In genomic region chr7:109657884-109658283, GRCm38 (mm10) we compare ENCODE assay signal across 25 mouse cellular contexts. TPM values are rescaled to one million over a fixed set of nuclear protein-coding genes. Genes with fewer than 3 reads are reported as not detected.
DNase-seq lines count a peak whose midpoint lies in the region; ATAC-seq and TF ChIP-seq lines count a peak whose summit lies in the region.
"Had no signal": no experiment of that assay in that cellular context is flagged by ENCODE, and none has a peak within 500 bp of the region (broad histone marks: within the 10 kb centered on the region; RNA-seq: fewer than 3 reads in every experiment).

No protein-coding gene starts in this region.

- H3K4me3 ChIP-seq in intestine, embryonic 15.5 days (replicated peaks), result no peak overlapping the region
- no peak overlapping the region for H3K4me3 ChIP-seq in intestine, postnatal 0 days (ENCODE audit: low read depth, low read length)
- H3K4me3 ChIP-seq in liver, embryonic 16.5 days (ENCODE audit: low read depth, low read length), result no peak overlapping the region
- no peak overlapping the region for H3K4me3 ChIP-seq in liver, embryonic 11.5 days (ENCODE audit: low read depth, low read length)
- H3K4me3 ChIP-seq in liver, postnatal 0 days (ENCODE audit: low read depth, low read length), result no peak overlapping the region
- H3K4me3 ChIP-seq: forebrain, embryonic 10.5 days; forebrain, embryonic 13.5 days; heart, embryonic 15.5 days; hindbrain, embryonic 10.5 days; hindbrain, embryonic 13.5 days had no signal

- 32% methylated on average over 6 of the region's 6 CpGs for WGBS in intestine, embryonic 15.5 days
- 29% methylated on average over 6 of the region's 6 CpGs for WGBS in intestine, postnatal 0 days
- 28% methylated on average over 6 of the region's 6 CpGs for WGBS in liver, embryonic 16.5 days (ENCODE audit: insufficient replicate concordance)
- WGBS in liver, embryonic 11.5 days, result 40% methylated on average over 6 of the region's 6 CpGs
- WGBS in liver, postnatal 0 days (ENCODE audit: insufficient replicate concordance), result 28% methylated on average over 6 of the region's 6 CpGs

- no peaks in the 10 kb centered on the region for H3K4me1 ChIP-seq in intestine, embryonic 15.5 days (replicated peaks)
- H3K4me1 ChIP-seq in intestine, postnatal 0 days (replicated peaks; ENCODE audit: control insufficient read depth, insufficient read depth, low read length), result no peaks in the 10 kb centered on the region
- H3K4me1 ChIP-seq in liver, embryonic 16.5 days (ENCODE audit: control insufficient read depth, low read depth, low read length), result peaks cover 3% of the 10 kb centered on the region; the same call in 1 of the 2 replicates
- H3K4me1 ChIP-seq in liver, embryonic 11.5 days (replicated peaks; ENCODE audit: control insufficient read depth, insufficient read depth, low read length), result peaks cover 21% of the 10 kb centered on the region
- H3K4me1 ChIP-seq in liver, postnatal 0 days (ENCODE audit: insufficient read depth), result peaks cover 11% of the 10 kb centered on the region; the same call in 1 of the 2 replicates
- H3K4me1 ChIP-seq: hindbrain, embryonic 13.5 days had no signal

- no peak for TF ChIP-seq EP300 in liver, postnatal 0 days (IDR thresholded peaks at IDR 0.05; ENCODE audit: low read depth)

- H3K9me3 ChIP-seq in intestine, embryonic 15.5 days, result no peaks in the 10 kb centered on the region
- H3K9me3 ChIP-seq in intestine, postnatal 0 days (ENCODE audit: control insufficient read depth), result no peaks in the 10 kb centered on the region
- no peaks in the 10 kb centered on the region for H3K9me3 ChIP-seq in liver, embryonic 16.5 days (replicated peaks; ENCODE audit: control insufficient read depth, low read length)
- no peaks in the 10 kb centered on the region for H3K9me3 ChIP-seq in liver, embryonic 11.5 days (ENCODE audit: control insufficient read depth, low read length)
- no peaks in the 10 kb centered on the region for H3K9me3 ChIP-seq in liver, postnatal 0 days (ENCODE audit: low read length)
- H3K9me3 ChIP-seq: forebrain, embryonic 10.5 days; forebrain, embryonic 13.5 days; heart, embryonic 15.5 days; hindbrain, embryonic 10.5 days; hindbrain, embryonic 13.5 days had no signal

- DNase-seq in liver, embryonic 11.5 days (ENCODE audit: low spot score), result no peak
- no peak for DNase-seq in liver, postnatal 0 days
- DNase-seq in ovary, postnatal 36 days (ENCODE audit: low spot score), result no peak
- DNase-seq: adrenal gland, adult 2 months; adrenal gland, postnatal 14 days; cerebellum, adult 11 months; cerebellum, adult 2 months; cerebellum, adult 9-11 months; cerebellum, postnatal 25 days; gastrocnemius, postnatal 10 days; gastrocnemius, postnatal 36 days; heart, postnatal 10 days; heart, postnatal 36 days had no signal

- no peak overlapping the region for H3K27ac ChIP-seq in intestine, embryonic 15.5 days
- H3K27ac ChIP-seq in intestine, postnatal 0 days (ENCODE audit: low read depth, low read length), result no peak overlapping the region
- H3K27ac ChIP-seq in liver, embryonic 16.5 days (ENCODE audit: low read length), result no peak overlapping the region
- H3K27ac ChIP-seq in liver, embryonic 11.5 days (ENCODE audit: low read depth, low read length), result no peak overlapping the region
- no peak overlapping the region for H3K27ac ChIP-seq in liver, postnatal 0 days (ENCODE audit: low read depth)
- H3K27ac ChIP-seq: forebrain, embryonic 10.5 days; forebrain, embryonic 13.5 days; heart, embryonic 15.5 days; hindbrain, embryonic 10.5 days; hindbrain, embryonic 13.5 days had no signal

- no peak for TF ChIP-seq CTCF in intestine, postnatal 0 days (IDR thresholded peaks at IDR 0.05; ENCODE audit: low read depth)
- no peak for TF ChIP-seq CTCF in liver, postnatal 0 days (IDR thresholded peaks at IDR 0.05; ENCODE audit: low read depth)

- no peaks in the 10 kb centered on the region for H3K36me3 ChIP-seq in intestine, embryonic 15.5 days
- no peaks in the 10 kb centered on the region for H3K36me3 ChIP-seq in intestine, postnatal 0 days (ENCODE audit: control insufficient read depth, insufficient read depth)
- no peaks in the 10 kb centered on the region for H3K36me3 ChIP-seq in liver, embryonic 16.5 days (ENCODE audit: control insufficient read depth, insufficient read depth)
- H3K36me3 ChIP-seq in liver, embryonic 11.5 days (ENCODE audit: control insufficient read depth, insufficient read depth, low read length), result no peaks in the 10 kb centered on the region
- H3K36me3 ChIP-seq in liver, postnatal 0 days (replicated peaks; ENCODE audit: insufficient read depth, low read length), result no peaks in the 10 kb centered on the region
- H3K36me3 ChIP-seq: forebrain, embryonic 10.5 days; heart, embryonic 15.5 days; hindbrain, embryonic 10.5 days; hindbrain, embryonic 13.5 days had no signal

- no peak overlapping the region for H3K4me2 ChIP-seq in intestine, embryonic 15.5 days (replicated peaks)
- no peak overlapping the region for H3K4me2 ChIP-seq in intestine, postnatal 0 days (replicated peaks; ENCODE audit: low read depth)
- no peak overlapping the region for H3K4me2 ChIP-seq in liver, embryonic 16.5 days (ENCODE audit: low read depth, low read length)
- H3K4me2 ChIP-seq in liver, embryonic 11.5 days, result no peak overlapping the region
- H3K4me2 ChIP-seq in liver, postnatal 0 days (ENCODE audit: low read depth, low read length), result no peak overlapping the region
- H3K4me2 ChIP-seq: forebrain, embryonic 13.5 days; heart, embryonic 11.5 days; heart, embryonic 15.5 days; hindbrain, embryonic 13.5 days had no signal

- H3K9ac ChIP-seq in intestine, embryonic 15.5 days, result no peak overlapping the region
- H3K9ac ChIP-seq in intestine, postnatal 0 days (ENCODE audit: low read depth, low read length), result no peak overlapping the region
- H3K9ac ChIP-seq in liver, embryonic 16.5 days (ENCODE audit: low read depth, low read length), result no peak overlapping the region
- no peak overlapping the region for H3K9ac ChIP-seq in liver, embryonic 11.5 days (ENCODE audit: low read depth, low read length)
- no peak overlapping the region for H3K9ac ChIP-seq in liver, postnatal 0 days (replicated peaks)
- H3K9ac ChIP-seq: forebrain, embryonic 13.5 days; heart, embryonic 15.5 days; hindbrain, embryonic 13.5 days had no signal

- H3K27me3 ChIP-seq in intestine, embryonic 15.5 days (replicated peaks), result no peaks in the 10 kb centered on the region
- no peaks in the 10 kb centered on the region for H3K27me3 ChIP-seq in intestine, postnatal 0 days (replicated peaks; ENCODE audit: control insufficient read depth, insufficient read depth, low read length)
- no peaks in the 10 kb centered on the region for H3K27me3 ChIP-seq in liver, embryonic 16.5 days (ENCODE audit: control insufficient read depth, insufficient read depth, low read depth, low read length)
- H3K27me3 ChIP-seq in liver, embryonic 11.5 days (replicated peaks; ENCODE audit: control insufficient read depth, insufficient read depth, low read length), result no peaks in the 10 kb centered on the region
- H3K27me3 ChIP-seq in liver, postnatal 0 days (ENCODE audit: insufficient read depth, low read length), result no peaks in the 10 kb centered on the region
- H3K27me3 ChIP-seq: forebrain, embryonic 13.5 days; heart, embryonic 15.5 days; hindbrain, embryonic 13.5 days had no signal

- ATAC-seq in intestine, embryonic 15.5 days, result 0 out of 2 replicates have a peak, but pooled peaks have one; percentile 39
- no peak for ATAC-seq in intestine, postnatal 0 days
- peak; percentile 41; the same call in 1 of the 2 replicates for ATAC-seq in liver, embryonic 16.5 days (ENCODE audit: low read depth)
- ATAC-seq in liver, embryonic 11.5 days (replicated peaks; ENCODE audit: low FRiP score), result no peak
- ATAC-seq in liver, postnatal 0 days, result peak; percentile 68; the same call in 1 of the 2 replicates
- ATAC-seq: CD4-positive, CD25-positive, alpha-beta regulatory T cell, adult 4 months; forebrain, embryonic 13.5 days; forebrain, embryonic 16.5 days; hindbrain, embryonic 16.5 days had no signal

RNA-seq across cellular contexts. Expression of gene St5, which starts 45.5 kb away (rescaled TPM):
- 61.3 and 64.4 TPM in 2 replicates for polyA plus RNA-seq in intestine, embryonic 15.5 days (2015; fragmentation: Nextera tagmentation; extraction: Ambion mirVana)
- polyA plus RNA-seq in intestine, postnatal 0 days (2015; fragmentation: Nextera tagmentation; extraction: Ambion mirVana), result 46.7 and 49.7 TPM in 2 replicates
- 23.0 and 29.6 TPM in 2 replicates for polyA plus RNA-seq in liver, embryonic 16.5 days (2015; fragmentation: Nextera tagmentation; extraction: Ambion mirVana)
- polyA plus RNA-seq in liver, embryonic 11.5 days (2014; fragmentation: Nextera tagmentation; extraction: Ambion mirVana), result 38.7 and 38.8 TPM in 2 replicates
- 33.4 and 33.9 TPM in 2 replicates for polyA plus RNA-seq in liver, postnatal 0 days (2015; fragmentation: Nextera tagmentation; extraction: Ambion mirVana)

RNA-seq across cellular contexts. Expression of gene Akip1, which starts 45.6 kb away (rescaled TPM):
- 38.1 and 38.6 TPM in 2 replicates for polyA plus RNA-seq in intestine, embryonic 15.5 days (2015; fragmentation: Nextera tagmentation; extraction: Ambion mirVana)
- polyA plus RNA-seq in intestine, postnatal 0 days (2015; fragmentation: Nextera tagmentation; extraction: Ambion mirVana), result 29.8 and 30.1 TPM in 2 replicates
- 28.9 and 29.6 TPM in 2 replicates for polyA plus RNA-seq in liver, embryonic 16.5 days (2015; fragmentation: Nextera tagmentation; extraction: Ambion mirVana)
- polyA plus RNA-seq in liver, embryonic 11.5 days (2014; fragmentation: Nextera tagmentation; extraction: Ambion mirVana), result 52.7 and 54.9 TPM in 2 replicates
- polyA plus RNA-seq in liver, postnatal 0 days (2015; fragmentation: Nextera tagmentation; extraction: Ambion mirVana), result 23.7 and 24.5 TPM in 2 replicates

Comparison
In these comparisons a context has a peak if more than half of its experiments do, and no peak if none do; other contexts are left out.
1. ATAC-seq: peak in intestine, embryonic 15.5 days (single experiment), liver, embryonic 16.5 days (single experiment) and liver, postnatal 0 days (single experiment); none in intestine, postnatal 0 days (single experiment) and liver, embryonic 11.5 days (single experiment).